Mouse (Mus musculus): ENCODE measurements around the gene Maml3. TPM values are rescaled to one million over a fixed set of nuclear protein-coding genes. Genes with fewer than 3 reads are reported as not detected.
A peak's percentile ranks its signal among the peaks of the same experiment; 100 is the strongest.

The Maml3 gene
- total and polyA plus RNA-seq, 3 experiments = 0.81 to 1.8 (median 0.98) TPM

DNA sequence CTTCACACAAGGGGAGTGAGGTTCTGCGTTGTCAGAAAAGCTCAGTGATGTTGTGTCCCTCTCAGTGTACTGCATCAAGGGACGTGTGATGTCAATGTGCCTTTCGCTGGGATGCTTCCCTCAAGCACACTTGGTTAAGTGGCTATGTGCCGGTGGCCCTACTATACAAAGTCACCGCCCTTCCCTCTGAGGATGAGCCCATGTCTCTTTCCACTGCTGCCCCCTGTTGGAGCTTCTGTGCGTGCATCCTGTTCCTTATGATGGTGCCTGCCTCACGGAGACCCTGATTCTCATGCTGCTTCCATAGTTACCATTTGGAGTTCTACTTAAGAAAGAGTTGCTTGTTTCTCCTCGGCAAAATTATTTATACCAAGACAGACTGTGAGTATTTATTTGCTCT, 210.4 kb downstream of the Maml3 start:
- H3K27ac ChIP-seq (ENCODE audit: insufficient read depth, low read depth) = no peak overlapping the region
- in situ Hi-C loops (cut with MboI; ENCODE audit: low pct_ligation_motif_present, low pct_unique_long_range_greater_than_20kb, low sequenced_read_pairs) = no loop called here
- no peak for TF ChIP-seq ETS1 (conservative IDR thresholded peaks at IDR 0.05; ENCODE audit: low read depth, low read length)
- no peak for TF ChIP-seq TBP (conservative IDR thresholded peaks at IDR 0.05; ENCODE audit: low read depth, low read length)
- peak; percentile 68 for TF ChIP-seq SMC3 (IDR thresholded peaks at IDR 0.05; ENCODE audit: low read depth, low read length)
- TF ChIP-seq JUN (IDR thresholded peaks at IDR 0.05; ENCODE audit: insufficient read depth, low read depth, low read length) = no peak
- TF ChIP-seq CTCF (conservative IDR thresholded peaks at IDR 0.05 in 1 of 2, IDR thresholded peaks at IDR 0.05 in 1 of 2; ENCODE audit: low read depth in 2 of 2, low read length in 2 of 2) = peak in 1 of 2 experiments; percentile 61; a peak in 2 of 4 replicates
- no peak for TF ChIP-seq SIN3A (IDR thresholded peaks at IDR 0.05; ENCODE audit: low read length)
- no peak for TF ChIP-seq RCOR1 (conservative IDR thresholded peaks at IDR 0.05; ENCODE audit: low read depth, low read length)
- peak; percentile 50 for TF ChIP-seq RAD21 (IDR thresholded peaks at IDR 0.05; ENCODE audit: low read depth, low read length)
- no peak overlapping the region for H3K4me2 ChIP-seq (ENCODE audit: insufficient read depth, low read depth, poor library complexity, severe bottlenecking)
- H3K36me3 ChIP-seq (replicated peaks in 1 of 2; ENCODE audit: control insufficient read depth in 1 of 2, insufficient read depth in 1 of 2, low read length in 1 of 2) = no peaks in the 10 kb centered on the region
- H3K4me1 ChIP-seq (ENCODE audit: control insufficient read depth in 1 of 2, insufficient read depth in 2 of 2) = peaks cover 8 to 20% of the 10 kb centered on the region in 2 experiments; a peak in 3 of 4 replicates
- H3K9ac ChIP-seq (ENCODE audit: insufficient read depth, low read depth) = no peak overlapping the region
- no peak overlapping the region for H3K4me3 ChIP-seq (replicated peaks in 1 of 3; ENCODE audit: low read depth in 2 of 3, low read length in 2 of 3, poor library complexity in 1 of 3)
- H3K27me3 ChIP-seq (replicated peaks) = no peaks in the 10 kb centered on the region
- no peak for DNase-seq (ENCODE audit: extremely low read depth)
- H3K9me3 ChIP-seq (replicated peaks; ENCODE audit: low read length) = peaks cover 9% of the 10 kb centered on the region
- dilution Hi-C loops (cut with MboI; ENCODE audit: extremely low pct_ligation_motif_present, extremely low pct_unique_long_range_greater_than_20kb, low sequenced_read_pairs) = no loop called here
- no peaks in the 10 kb centered on the region for H3K79me2 ChIP-seq (replicated peaks; ENCODE audit: control insufficient read depth, extremely low read depth, insufficient read depth, poor library complexity, severe bottlenecking)

DNA sequence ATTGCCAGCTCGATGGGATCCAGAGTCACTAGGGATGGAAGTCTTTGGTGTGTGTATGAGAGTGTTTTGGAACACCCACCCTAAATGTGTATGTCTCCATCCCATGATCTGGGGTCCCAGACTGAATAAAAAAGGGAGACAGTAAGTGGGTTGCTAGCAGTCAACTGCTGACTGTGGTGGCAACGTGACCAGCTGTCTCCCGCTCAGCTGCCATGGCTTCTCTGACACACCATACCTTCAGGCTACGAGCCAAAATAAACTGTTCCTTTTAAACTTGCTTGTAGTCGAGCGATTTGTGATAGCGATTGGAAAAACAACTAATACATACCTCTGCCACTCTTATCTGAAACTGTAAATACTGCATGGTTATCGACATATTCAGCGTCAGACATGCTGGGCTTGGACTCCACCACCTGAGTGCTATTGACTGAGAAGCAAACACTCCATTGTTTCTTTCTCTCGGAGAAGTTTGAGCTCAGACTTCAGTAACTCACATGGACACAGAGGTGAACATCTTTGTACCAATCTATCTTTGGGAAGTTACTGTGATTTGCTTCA, 213.2 kb downstream of the Maml3 start:
- no peak for DNase-seq (ENCODE audit: extremely low read depth)
- dilution Hi-C loops (cut with MboI; ENCODE audit: extremely low pct_ligation_motif_present, extremely low pct_unique_long_range_greater_than_20kb, low sequenced_read_pairs) (no loop called here), in situ Hi-C loops (cut with MboI; ENCODE audit: low pct_ligation_motif_present, low pct_unique_long_range_greater_than_20kb, low sequenced_read_pairs) (no loop called here)
- Histone ChIP-seq H3K9ac (ENCODE audit: insufficient read depth, low read depth) (0 out of 2 replicates have a peak overlapping the region, but pooled peaks have one; percentile 6), H3K36me3 (replicated peaks in 1 of 2; ENCODE audit: control insufficient read depth in 1 of 2, insufficient read depth in 1 of 2, low read length in 1 of 2) (no peaks in the 10 kb centered on the region), H3K4me3 (replicated peaks in 1 of 3; ENCODE audit: low read depth in 2 of 3, low read length in 2 of 3, poor library complexity in 1 of 3) (no peak overlapping the region), H3K27ac (ENCODE audit: insufficient read depth, low read depth) (no peak overlapping the region), H3K9me3 (replicated peaks; ENCODE audit: low read length) (peaks cover 6% of the 10 kb centered on the region), H3K4me2 (ENCODE audit: insufficient read depth, low read depth, poor library complexity, severe bottlenecking) (no peak overlapping the region), H3K27me3 (replicated peaks) (no peaks in the 10 kb centered on the region), H3K4me1 (ENCODE audit: control insufficient read depth in 1 of 2, insufficient read depth in 2 of 2) (peaks cover 8 to 25% of the 10 kb centered on the region in 2 experiments; a peak in 3 of 4 replicates), H3K79me2 (replicated peaks; ENCODE audit: control insufficient read depth, extremely low read depth, insufficient read depth, poor library complexity, severe bottlenecking) (no peaks in the 10 kb centered on the region)
- no peak for TF ChIP-seq SIN3A (IDR thresholded peaks at IDR 0.05; ENCODE audit: low read length)
- TF ChIP-seq MXI1 (IDR thresholded peaks at IDR 0.05; ENCODE audit: low read depth, low read length) = no peak
- no peak for TF ChIP-seq NELFE (IDR thresholded peaks at IDR 0.05; ENCODE audit: low read depth, low read length)
- no peak for TF ChIP-seq ZKSCAN1 (IDR thresholded peaks at IDR 0.05; ENCODE audit: borderline replicate concordance, low read depth, low read length)
- TF ChIP-seq CHD1 (IDR thresholded peaks at IDR 0.05; ENCODE audit: low read depth, low read length) = no peak
- no peak for TF ChIP-seq MAFK (IDR thresholded peaks at IDR 0.05; ENCODE audit: insufficient replicate concordance, low read length)
- no peak for TF ChIP-seq TCF12 (IDR thresholded peaks at IDR 0.05; ENCODE audit: low read depth, low read length)
- TF ChIP-seq TBP (conservative IDR thresholded peaks at IDR 0.05; ENCODE audit: low read depth, low read length) = no peak
- no peak for TF ChIP-seq CTCF (conservative IDR thresholded peaks at IDR 0.05 in 1 of 2, IDR thresholded peaks at IDR 0.05 in 1 of 2; ENCODE audit: low read depth in 2 of 2, low read length in 2 of 2)
- no peak for TF ChIP-seq RCOR1 (conservative IDR thresholded peaks at IDR 0.05; ENCODE audit: low read depth, low read length)
- no peak for TF ChIP-seq BHLHE40 (IDR thresholded peaks at IDR 0.05; ENCODE audit: low read depth, low read length)
- TF ChIP-seq EP300 (IDR thresholded peaks at IDR 0.05; ENCODE audit: low read length) = no peak
- no peak for TF ChIP-seq E2F4 (IDR thresholded peaks at IDR 0.05; ENCODE audit: insufficient replicate concordance, low read depth, low read length)

All from CH12.LX (cell line).